Mouse (Mus musculus) ovary, adult 18-20 months (tissue): Measurements from ENCODE around the gene Sall2.
"Not testable (repeated sequence)": the region's sequence is repeated elsewhere in the genome, so short reads cannot be mapped to it uniquely, and the experiment has no call there.

ENCODE experiments used
- DNase-seq: peaks from one replicate; pipeline ENCODE4 v3.0.0; 2022; ENCODE audit warnings: low spot score, mixed read lengths

The Sall2 gene

GRCm38 (mm10) chr14:52303517-52303916, 25.0 kb downstream of the Sall2 start:
- not testable (repeated sequence) for DNase-seq

DNA sequence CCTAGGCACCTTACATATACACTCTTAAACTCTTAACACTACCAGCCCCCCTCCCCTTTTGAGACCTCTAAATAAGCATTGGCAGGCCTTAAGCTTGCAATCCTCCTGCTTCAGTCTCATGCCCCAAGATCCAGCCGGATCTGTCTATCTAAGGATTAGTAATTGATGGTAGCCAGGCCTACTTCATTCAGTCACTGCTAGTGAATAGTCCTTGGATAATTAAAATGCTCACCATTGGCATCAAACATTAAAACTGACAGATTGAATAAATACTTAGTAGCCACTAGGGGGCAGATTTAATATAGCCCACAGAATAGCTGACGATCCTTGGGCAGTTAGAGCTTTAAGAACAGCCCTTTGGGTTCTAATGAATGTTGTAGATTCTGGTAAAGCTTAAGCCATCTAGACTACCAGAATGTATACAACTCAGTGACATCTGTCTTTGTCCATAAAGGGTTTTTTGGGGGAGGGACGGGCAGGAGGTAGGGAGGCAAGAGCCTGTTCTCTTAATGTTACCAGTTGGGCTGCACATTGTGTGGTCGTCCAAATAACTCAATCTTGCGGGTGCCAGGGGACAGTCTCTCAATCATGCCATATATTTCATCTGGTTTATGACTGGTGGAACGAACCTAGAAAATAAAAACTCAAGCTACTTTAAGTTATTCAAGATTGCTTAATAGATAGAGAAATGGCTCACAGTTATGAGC, 32.9 kb downstream of the Sall2 start:
- no peak for DNase-seq

DNA sequence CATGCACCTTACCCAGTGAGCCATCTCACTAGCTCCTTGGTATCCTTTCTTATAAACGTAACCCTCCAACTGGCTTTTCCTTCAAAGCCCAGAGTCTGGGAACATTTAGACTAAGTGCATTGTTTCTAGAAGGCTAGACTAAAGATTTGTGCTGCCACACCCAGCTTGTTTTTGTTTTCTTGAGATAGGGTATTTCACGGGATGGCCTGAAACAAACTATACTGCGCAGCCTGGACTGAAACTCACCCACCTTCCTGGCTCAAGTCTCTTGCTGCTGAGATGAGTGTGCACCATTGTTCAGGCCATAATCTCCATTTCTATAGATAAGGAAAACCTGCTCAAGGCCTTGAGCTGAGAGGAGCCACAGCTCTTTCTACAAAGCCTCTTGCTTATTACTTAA, 44.4 kb downstream of the Sall2 start:
- no peak for DNase-seq

- no peak for DNase-seq
These were observed 44.9 kb downstream of the Sall2 start for GRCm38 (mm10) chr14:52283629-52284028.

DNA sequence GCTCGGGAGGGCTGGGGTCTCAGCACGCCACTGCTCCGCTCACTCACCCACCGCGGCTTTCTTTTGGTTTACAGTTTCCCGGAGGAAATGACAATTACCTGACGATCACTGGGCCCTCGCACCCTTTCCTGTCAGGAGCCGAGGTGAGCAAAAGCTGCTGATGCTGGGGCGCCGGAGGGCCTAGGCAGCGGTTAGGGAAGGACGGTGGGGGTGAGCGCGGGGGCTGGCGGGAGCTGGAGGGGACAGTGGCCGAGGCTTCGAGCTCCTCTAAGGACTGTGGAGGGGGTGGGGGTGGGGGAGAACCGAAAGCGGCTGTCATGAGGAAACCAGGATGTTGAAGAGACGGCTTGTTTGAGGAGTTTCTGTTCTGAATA, 48.8 kb downstream of the Sall2 start:
- no peak for DNase-seq

DNA sequence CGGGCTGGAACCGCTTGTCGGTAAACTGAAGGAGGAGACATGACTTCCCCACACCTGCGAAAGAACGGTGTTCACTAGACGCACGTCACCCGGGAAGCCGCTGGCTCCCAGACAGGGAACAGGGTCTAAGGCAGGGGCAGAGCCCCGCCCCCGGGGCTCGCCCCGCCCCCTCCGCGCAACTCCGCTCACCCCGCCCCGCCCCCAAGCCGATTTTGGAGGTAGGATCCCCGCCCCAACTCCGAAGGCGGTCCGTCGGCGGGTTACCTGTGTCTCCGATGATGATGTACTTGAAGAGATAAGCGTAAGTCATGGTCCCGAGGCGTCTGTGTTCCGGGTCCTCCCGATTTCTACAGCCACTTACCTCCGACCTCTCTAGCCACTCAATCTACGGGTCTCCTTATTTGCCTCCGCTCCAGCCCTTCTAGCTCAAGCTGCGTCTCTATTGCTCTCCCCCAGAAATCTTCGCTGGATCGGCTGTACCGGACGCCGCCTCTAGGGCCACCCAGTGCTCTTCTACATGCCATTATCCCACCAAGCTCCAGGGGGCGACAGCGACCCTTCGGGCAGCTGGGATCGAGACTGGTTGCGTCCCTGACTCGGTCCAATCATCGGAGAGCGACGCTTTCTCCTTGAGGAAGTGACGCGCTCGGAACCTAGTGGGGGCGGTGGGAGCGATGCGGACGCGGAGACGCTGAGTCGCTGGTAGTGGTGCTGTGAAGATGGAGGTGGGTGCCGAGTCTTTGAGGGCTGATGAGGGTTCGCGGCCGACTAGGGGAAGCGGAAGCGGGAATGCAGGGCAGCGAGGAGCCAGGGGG, 49.4 kb downstream of the Sall2 start, which contains the start of the genes Tox4 and Rab2b:
Tox4 (plus strand) TSS at position 215 of the 815 bp plus-strand sequence.
Rab2b (minus strand) TSS at position 614 of the 815 bp plus-strand sequence.
- peak; percentile 97 for DNase-seq

GRCm38 (mm10) chr14:52277210-52277609, 51.4 kb downstream of the Sall2 start:
- no peak for DNase-seq

- peak; percentile 15 for DNase-seq
These were observed 55.8 kb downstream of the Sall2 start for GRCm38 (mm10) chr14:52272781-52273180.
